Mouse (Mus musculus) liver, embryonic 12.5 days (tissue): ENCODE results near the gene Cckbr. TPM values are rescaled to one million over a fixed set of nuclear protein-coding genes. Genes with fewer than 3 reads are reported as not detected.
"Not testable (repeated sequence)": the region's sequence is repeated elsewhere in the genome, so short reads cannot be mapped to it uniquely, and the experiment has no call there.

Experiments
- ATAC-seq: fragments of 200-750 bp; cut with Nextera tagmentation; 2 replicates; pipeline ENCODE4 v1.8.0; 2017; ENCODE audit warnings: moderate number of reproducible peaks, mild to moderate bottlenecking, moderate library complexity
- H3K27ac ChIP-seq: fragments of 300-500 bp; sonication (generic); 2 replicates; pipeline ENCODE4 v1.5.1; 2016; ENCODE audit warnings: mild to moderate bottlenecking
- H3K27me3 ChIP-seq: fragments of 300-500 bp; sonication (generic); replicated peaks from 2 replicates; pipeline ENCODE4 v1.6.1; 2016; ENCODE audit warnings: mild to moderate bottlenecking, moderate library complexity
- H3K36me3 ChIP-seq: fragments of 300-500 bp; sonication (generic); 2 replicates; pipeline ENCODE4 v1.6.1; 2016; ENCODE audit warnings: mild to moderate bottlenecking, moderate library complexity
- H3K4me1 ChIP-seq: fragments of 300-500 bp; sonication (generic); 2 replicates; pipeline ENCODE4 v1.6.1; 2016
- H3K4me2 ChIP-seq: fragments of 300-500 bp; sonication (generic); 2 replicates; pipeline ENCODE4 v1.6.1; 2016; ENCODE audit warnings: mild to moderate bottlenecking, moderate library complexity
- H3K4me3 ChIP-seq: fragments of 300-500 bp; sonication (generic); 2 replicates; pipeline ENCODE4 v1.5.1; 2016; ENCODE audit warnings: mild to moderate bottlenecking, moderate library complexity
- H3K9ac ChIP-seq: fragments of 300-500 bp; sonication (generic); 2 replicates; pipeline ENCODE4 v1.6.1; 2016; ENCODE audit warnings: mild to moderate bottlenecking, moderate library complexity
- H3K9me3 ChIP-seq: fragments of 300-500 bp; sonication (generic); replicated peaks from 2 replicates; pipeline ENCODE4 v1.6.1; 2016; ENCODE audit warnings: mild to moderate bottlenecking, moderate library complexity
- whole genome bisulfite sequencing: fragments of 180-500 bp; shearing (Covaris S2); methylation state at CpG from one replicate; pipeline ENCODE4 v1.1.7; 2016; ENCODE audit not compliant: insufficient replicate concordance; 5-methylcytosine and 5-hydroxymethylcytosine counted together
- polyA plus RNA-seq: library from polyadenylated mRNA; unstranded; fragments of >200 nt; fragmentation: Nextera tagmentation; extraction: Ambion mirVana; gene quantifications from 2 replicates; pipeline ENCODE4 v1.2.1, GENCODE M21; 2016

Gene Cckbr
- polyA plus RNA-seq, 1 experiment from 2014 or later = not detected

DNA sequence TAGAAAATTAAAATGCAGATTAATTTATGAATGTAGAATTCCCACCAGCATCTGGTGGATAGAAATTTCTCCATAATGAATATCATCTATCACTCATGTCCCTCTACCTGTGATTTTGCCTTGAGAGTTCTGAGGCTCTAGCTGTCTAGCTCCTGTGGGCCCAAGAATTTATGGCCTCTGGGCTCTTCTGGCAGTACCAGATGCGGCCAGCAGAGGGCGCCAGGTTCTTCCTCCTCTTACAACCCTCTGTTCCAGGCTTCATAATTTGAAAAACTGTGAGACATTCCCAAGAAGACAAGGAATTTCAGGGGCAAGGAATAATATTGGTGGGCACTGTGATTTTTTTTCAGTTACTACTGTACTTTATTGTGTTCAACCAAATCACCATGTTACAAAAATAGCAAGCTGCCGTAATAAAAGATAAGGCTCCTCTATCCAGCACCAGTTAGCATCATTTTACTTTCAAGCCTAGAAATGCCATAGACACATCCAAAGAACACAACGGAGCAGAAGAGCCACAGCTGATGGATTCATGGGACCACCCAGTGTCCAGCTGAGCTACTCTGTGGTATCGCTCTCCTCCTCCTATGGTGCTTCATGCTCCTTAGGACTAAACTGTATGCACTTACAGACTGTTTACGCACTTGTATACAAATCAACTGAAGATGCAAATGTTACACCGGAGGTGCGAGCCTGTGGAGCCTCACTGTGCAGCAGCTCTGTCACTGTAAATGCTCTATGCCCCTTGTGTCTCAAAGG lies 13.5 kb upstream of the Cckbr start:
- not testable (repeated sequence) for H3K36me3 ChIP-seq, H3K9ac ChIP-seq, ATAC-seq, H3K27ac ChIP-seq, H3K9me3 ChIP-seq, H3K4me3 ChIP-seq, H3K4me2 ChIP-seq, H3K4me1 ChIP-seq, H3K27me3 ChIP-seq
- 45% methylated on average over 8 of the region's 8 CpGs for WGBS

DNA sequence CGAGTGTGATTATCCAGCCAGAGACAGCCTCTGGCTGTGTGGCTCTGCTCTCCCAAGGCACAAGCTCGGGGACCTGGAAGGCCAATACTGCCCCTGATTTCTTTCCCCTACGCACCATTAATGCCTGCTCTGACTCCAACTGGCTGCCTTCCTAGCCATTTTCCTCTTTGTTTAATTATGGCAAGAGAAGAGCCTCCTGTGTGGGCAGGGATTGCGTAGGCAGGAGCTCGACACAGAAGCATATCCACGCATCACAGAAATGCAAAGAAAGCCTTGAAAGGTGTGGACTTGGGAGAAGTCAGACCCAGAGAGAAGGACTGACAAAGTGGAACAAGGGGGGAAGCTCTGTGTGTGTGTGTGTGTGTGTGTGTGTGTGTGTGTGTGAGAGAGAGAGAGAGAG lies 11.1 kb upstream of the Cckbr start:
- 50% methylated on average over 6 of the region's 6 CpGs for WGBS

DNA sequence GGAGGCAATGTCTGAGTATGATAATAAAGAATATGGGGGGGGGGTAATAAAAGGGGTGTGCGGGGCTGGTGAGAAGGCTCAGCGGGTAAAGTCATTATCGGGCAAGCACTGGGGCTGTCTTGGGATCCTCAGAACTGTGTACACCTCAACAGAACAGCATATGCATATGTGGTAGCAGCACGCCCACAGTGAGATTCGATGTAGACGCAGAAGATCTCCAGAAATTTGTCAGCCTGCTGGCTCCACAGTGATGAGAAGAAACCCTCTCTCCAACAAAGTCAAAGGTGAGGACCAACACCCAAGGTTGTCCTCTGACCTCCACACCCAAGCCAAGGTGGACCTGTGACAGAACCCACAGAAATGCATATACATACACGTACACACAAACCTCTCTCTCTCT lies 9.0 kb upstream of the Cckbr start:
- H3K9ac ChIP-seq = no peak overlapping the region
- no peak overlapping the region for H3K4me2 ChIP-seq
- H3K4me3 ChIP-seq = no peak overlapping the region
- no peaks in the 10 kb centered on the region for H3K9me3 ChIP-seq
- WGBS = 74% methylated on average over 7 of the region's 7 CpGs
- ATAC-seq = no peak
- no peaks in the 10 kb centered on the region for H3K4me1 ChIP-seq
- no peak overlapping the region for H3K27ac ChIP-seq
- H3K27me3 ChIP-seq = peaks cover 5% of the 10 kb centered on the region; the same call in 1 of the 2 replicates
- H3K36me3 ChIP-seq = no peaks in the 10 kb centered on the region

More for the DNA sequence above, 11.1 kb upstream of the Cckbr start:
- ATAC-seq = no peak
- Histone ChIP-seq H3K27me3 (peaks cover 5% of the 10 kb centered on the region; the same call in 1 of the 2 replicates), H3K4me3 (no peak overlapping the region), H3K4me2 (no peak overlapping the region), H3K9me3 (no peaks in the 10 kb centered on the region), H3K9ac (no peak overlapping the region), H3K27ac (no peak overlapping the region), H3K4me1 (no peaks in the 10 kb centered on the region), H3K36me3 (no peaks in the 10 kb centered on the region)

DNA sequence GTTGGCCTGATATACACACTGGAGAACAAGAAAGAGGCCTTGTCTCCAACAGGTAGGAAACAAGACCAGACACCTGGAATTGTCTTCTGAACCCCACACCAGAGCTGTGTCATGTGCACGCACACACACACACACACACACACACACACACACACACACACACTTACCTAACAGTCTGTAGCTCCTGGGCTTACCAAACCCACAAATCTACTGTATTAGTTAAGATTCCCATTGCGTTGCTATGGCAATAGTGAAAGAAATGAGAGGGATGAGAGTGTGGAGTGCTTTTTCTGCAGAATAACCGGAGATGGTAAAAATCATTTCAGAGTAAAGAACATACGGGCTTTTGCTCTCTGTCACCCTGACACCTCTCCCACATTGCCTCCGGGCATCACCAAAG lies 7.4 kb upstream of the Cckbr start:
- ATAC-seq = no peak
- Histone ChIP-seq H3K4me3 (no peak overlapping the region), H3K4me1 (no peaks in the 10 kb centered on the region), H3K4me2 (no peak overlapping the region), H3K27ac (no peak overlapping the region), H3K9me3 (no peaks in the 10 kb centered on the region), H3K27me3 (peaks cover 5% of the 10 kb centered on the region; the same call in 1 of the 2 replicates), H3K36me3 (no peaks in the 10 kb centered on the region), H3K9ac (no peak overlapping the region)
- WGBS = 74% methylated on average over 5 of the region's 5 CpGs

DNA sequence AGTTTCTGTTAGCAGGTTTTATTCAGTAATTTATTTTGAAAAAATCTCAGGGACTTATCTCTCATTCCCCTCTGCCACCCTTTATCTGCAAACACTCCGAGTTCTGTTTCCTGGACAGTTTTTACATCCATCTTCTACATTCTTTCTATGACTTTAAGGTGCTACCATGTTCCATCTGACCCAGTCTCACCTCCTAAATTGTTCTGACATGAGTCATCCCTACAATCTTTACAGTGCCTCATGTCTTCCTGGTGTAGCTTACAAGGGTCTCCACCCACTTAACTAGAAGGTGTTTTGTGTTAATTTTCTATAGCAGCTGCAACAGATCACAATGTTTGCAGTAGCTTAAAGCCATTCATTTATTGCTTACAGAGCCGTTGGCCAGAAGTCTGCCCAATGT lies 4.6 kb upstream of the Cckbr start:
- H3K4me2 ChIP-seq = no peak overlapping the region
- ATAC-seq = no peak
- whole genome bisulfite sequencing = 39% methylated on average over 2 of the region's 2 CpGs
- peaks cover 3% of the 10 kb centered on the region; the same call in 1 of the 2 replicates for H3K4me1 ChIP-seq
- no peaks in the 10 kb centered on the region for H3K36me3 ChIP-seq
- no peak overlapping the region for H3K4me3 ChIP-seq
- H3K9ac ChIP-seq = no peak overlapping the region
- H3K27me3 ChIP-seq = peaks cover 28% of the 10 kb centered on the region
- H3K9me3 ChIP-seq = no peaks in the 10 kb centered on the region
- H3K27ac ChIP-seq = no peak overlapping the region

DNA sequence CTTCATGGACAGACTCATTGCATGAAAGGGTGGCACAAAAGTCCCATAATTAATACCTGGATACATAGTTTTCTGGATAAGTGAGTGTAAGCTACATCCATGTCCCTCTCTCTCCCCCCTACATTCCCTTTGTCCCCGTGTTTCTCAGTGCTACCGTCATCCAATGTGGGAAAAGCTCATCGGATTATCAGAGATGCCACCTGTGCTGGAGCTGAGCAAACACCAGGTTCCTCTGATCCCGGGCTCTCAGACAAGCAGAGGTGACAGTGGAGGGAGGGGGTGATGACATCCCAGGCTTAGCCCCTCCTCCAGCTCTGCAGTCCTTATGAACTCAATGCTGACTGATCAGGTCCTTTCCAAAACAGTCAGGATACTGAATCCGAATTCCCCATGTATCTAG lies 1.2 kb upstream of the Cckbr start:
- 18% methylated on average over 5 of the region's 5 CpGs for WGBS
- Histone ChIP-seq H3K36me3 (no peaks in the 10 kb centered on the region), H3K4me3 (no peak overlapping the region)

DNA sequence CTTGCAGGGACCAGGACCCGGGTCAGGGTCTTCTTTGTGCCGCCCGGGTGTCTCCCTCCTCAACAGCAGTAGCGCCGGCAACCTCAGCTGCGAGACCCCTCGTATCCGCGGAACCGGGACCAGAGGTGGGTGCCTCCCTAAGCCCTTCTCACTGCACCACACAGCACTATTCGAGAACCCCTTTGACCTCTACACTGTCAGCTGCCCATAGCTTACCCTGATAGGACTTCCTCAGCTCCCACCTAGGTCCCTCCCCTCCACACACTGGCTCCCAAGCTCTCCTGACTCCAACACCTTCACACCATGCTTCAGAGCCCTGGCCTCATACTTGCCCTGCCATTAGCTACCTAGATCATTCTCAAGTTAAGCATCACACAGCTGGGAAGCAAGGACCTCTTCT lies 520 bp downstream of the Cckbr start:
- Histone ChIP-seq H3K4me1 (peaks cover 3% of the 10 kb centered on the region; the same call in 1 of the 2 replicates), H3K9ac (no peak overlapping the region), H3K36me3 (no peaks in the 10 kb centered on the region), H3K27ac (no peak overlapping the region), H3K9me3 (no peaks in the 10 kb centered on the region), H3K4me3 (peak overlapping the region; percentile 2; the same call in 1 of the 2 replicates), H3K4me2 (peak overlapping the region; percentile 51; the same call in 1 of the 2 replicates), H3K27me3 (peaks cover 59% of the 10 kb centered on the region)
- 2% methylated on average over 11 of the region's 11 CpGs for WGBS
- ATAC-seq = no peak; the same call in 1 of the 2 replicates

More for the DNA sequence above, 1.2 kb upstream of the Cckbr start:
- H3K9ac ChIP-seq = no peak overlapping the region
- peaks cover 55% of the 10 kb centered on the region for H3K27me3 ChIP-seq
- no peak overlapping the region for H3K4me2 ChIP-seq
- no peak overlapping the region for H3K27ac ChIP-seq
- H3K4me1 ChIP-seq = peaks cover 3% of the 10 kb centered on the region; the same call in 1 of the 2 replicates
- H3K9me3 ChIP-seq = no peaks in the 10 kb centered on the region
- no peak for ATAC-seq

DNA sequence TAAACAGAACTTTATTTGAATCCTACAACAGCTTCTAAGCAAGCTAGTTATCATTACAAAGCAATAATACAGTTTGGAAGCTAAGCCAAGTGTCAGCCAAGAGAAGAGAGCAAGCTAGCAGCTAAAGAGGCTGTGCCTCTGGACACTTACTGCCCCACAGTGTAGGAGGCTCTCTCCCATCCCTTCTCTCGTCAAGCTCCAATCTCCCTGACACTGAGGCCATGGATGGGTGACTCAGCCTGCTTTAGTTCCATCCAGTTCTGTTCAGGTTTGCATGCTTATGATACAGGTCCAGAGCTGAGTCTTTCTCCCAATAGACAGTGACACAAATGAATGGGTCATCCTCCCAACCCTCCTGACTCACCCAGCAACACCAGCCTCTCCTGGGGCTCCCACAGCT lies 6.5 kb downstream of the Cckbr start:
- H3K27ac ChIP-seq = no peak overlapping the region
- WGBS = 18% methylated on average over 1 of the region's 1 CpGs
- no peak overlapping the region for H3K4me3 ChIP-seq
- H3K4me2 ChIP-seq = no peak overlapping the region
- no peaks in the 10 kb centered on the region for H3K36me3 ChIP-seq
- no peaks in the 10 kb centered on the region for H3K4me1 ChIP-seq
- no peak for ATAC-seq
- no peaks in the 10 kb centered on the region for H3K9me3 ChIP-seq
- H3K27me3 ChIP-seq = peaks cover 25% of the 10 kb centered on the region
- H3K9ac ChIP-seq = no peak overlapping the region

DNA sequence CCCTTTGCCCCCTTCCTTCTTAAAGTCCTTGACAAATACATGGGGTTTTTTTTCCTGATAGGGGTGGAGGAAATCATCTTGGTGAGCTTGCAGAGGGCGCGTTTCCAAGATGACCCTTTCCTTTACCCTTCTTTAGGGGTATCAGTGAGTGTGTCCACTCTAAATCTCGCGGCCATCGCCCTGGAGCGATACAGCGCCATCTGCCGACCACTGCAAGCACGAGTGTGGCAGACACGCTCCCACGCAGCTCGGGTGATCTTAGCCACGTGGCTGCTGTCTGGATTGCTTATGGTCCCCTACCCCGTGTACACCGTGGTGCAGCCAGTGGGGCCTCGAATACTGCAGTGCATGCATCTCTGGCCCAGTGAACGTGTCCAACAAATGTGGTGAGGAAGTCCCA lies 8.3 kb downstream of the Cckbr start:
- ATAC-seq = no peak
- Histone ChIP-seq H3K36me3 (no peaks in the 10 kb centered on the region), H3K27ac (no peak overlapping the region), H3K4me3 (no peak overlapping the region), H3K4me1 (no peaks in the 10 kb centered on the region), H3K9ac (no peak overlapping the region), H3K27me3 (0 out of 2 replicates have a peak, but pooled peaks cover 10% of the 10 kb centered on the region), H3K9me3 (no peaks in the 10 kb centered on the region), H3K4me2 (no peak overlapping the region)
- 70% methylated on average over 17 of the region's 17 CpGs for WGBS

DNA sequence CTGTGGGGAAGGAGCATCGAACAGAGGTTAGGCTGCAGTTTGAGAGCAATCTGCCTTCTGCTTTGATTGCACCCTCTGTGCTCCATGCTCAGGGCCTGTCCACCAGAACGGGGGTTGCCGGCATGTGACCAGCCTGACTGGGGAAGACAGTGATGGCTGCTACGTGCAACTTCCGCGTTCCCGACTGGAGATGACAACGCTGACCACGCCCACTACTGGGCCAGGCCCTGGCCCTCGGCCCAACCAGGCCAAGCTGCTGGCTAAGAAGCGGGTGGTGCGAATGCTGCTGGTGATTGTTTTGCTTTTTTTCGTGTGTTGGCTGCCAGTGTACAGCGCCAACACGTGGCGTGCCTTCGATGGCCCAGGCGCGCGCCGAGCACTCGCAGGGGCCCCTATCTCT lies 9.3 kb downstream of the Cckbr start:
- no peak; the same call in 1 of the 2 replicates for ATAC-seq
- H3K4me2 ChIP-seq = no peak overlapping the region
- H3K27me3 ChIP-seq = 0 out of 2 replicates have a peak, but pooled peaks cover 8% of the 10 kb centered on the region
- WGBS = 66% methylated on average over 22 of the region's 22 CpGs
- H3K9me3 ChIP-seq = no peaks in the 10 kb centered on the region
- H3K27ac ChIP-seq = no peak overlapping the region
- H3K4me1 ChIP-seq = no peaks in the 10 kb centered on the region
- no peak overlapping the region for H3K4me3 ChIP-seq
- no peak overlapping the region for H3K9ac ChIP-seq
- no peaks in the 10 kb centered on the region for H3K36me3 ChIP-seq

DNA sequence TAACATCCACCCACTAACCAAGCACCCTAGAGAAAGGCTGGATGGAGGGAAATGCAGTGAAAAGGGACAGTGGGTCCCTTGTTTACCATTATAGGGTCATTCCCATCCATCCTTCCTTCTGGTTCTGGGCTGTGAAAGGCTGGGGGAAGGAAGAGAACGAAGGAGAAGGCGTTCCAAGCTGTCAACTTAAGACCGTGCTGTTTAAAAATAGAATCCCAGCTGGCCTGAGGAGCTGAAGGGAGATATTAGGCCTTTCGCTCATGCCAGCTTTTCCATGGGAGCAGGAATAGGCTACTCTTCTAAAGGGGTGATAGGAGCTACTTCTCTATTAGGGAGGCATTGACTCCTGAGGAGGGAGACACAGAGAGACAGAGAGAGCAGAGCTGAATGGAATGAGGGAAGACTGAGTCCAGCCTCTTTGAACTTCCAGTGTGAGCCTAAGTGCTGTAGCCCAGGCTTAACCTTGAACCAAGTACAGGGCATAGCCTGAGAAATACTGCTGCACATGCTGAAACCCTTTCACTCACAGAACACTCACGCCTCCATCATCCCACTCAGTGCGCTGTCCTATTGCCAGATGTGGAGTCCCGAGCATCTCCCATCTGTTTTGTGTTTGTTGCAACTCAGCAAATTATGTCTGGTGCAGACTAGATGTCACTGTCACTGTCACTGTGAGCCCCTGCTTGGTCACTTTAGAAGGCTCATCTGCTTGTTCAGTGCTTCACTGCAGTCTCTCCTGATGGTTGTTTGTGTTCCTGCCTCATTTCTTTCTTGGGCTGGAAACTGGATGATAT lies 12.6 kb downstream of the Cckbr start:
- no peak overlapping the region for H3K4me3 ChIP-seq
- no peak overlapping the region for H3K4me2 ChIP-seq
- no peaks in the 10 kb centered on the region for H3K9me3 ChIP-seq
- H3K27me3 ChIP-seq = 0 out of 2 replicates have a peak, but pooled peaks cover 5% of the 10 kb centered on the region
- no peak overlapping the region for H3K27ac ChIP-seq
- no peaks in the 10 kb centered on the region for H3K36me3 ChIP-seq
- ATAC-seq = no peak
- 66% methylated on average over 7 of the region's 7 CpGs for WGBS
- no peaks in the 10 kb centered on the region for H3K4me1 ChIP-seq
- no peak overlapping the region for H3K9ac ChIP-seq

DNA sequence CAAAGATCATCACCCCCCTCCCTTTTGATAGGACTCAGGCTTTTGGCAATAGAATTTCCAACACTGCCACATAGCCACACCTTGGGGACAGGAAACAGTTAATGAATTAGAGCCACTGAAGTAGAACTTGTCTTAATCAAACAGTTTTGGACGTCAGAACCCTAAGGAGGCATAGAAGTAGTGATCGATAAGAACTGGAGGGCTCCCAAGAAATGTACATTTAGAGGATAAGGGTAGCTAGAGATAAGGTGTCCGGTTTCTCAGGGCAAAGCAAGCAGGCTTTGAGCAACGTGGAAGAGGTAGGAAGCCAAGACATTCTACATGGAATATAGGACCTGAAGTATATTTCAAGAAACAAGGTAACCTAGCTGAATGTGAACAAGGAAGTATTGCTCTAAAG lies 15.9 kb downstream of the Cckbr start:
- no peak overlapping the region for H3K4me2 ChIP-seq
- 33% methylated on average over 4 of the region's 4 CpGs for WGBS
- no peak overlapping the region for H3K4me3 ChIP-seq
- no peaks in the 10 kb centered on the region for H3K27me3 ChIP-seq
- no peaks in the 10 kb centered on the region for H3K36me3 ChIP-seq
- H3K9me3 ChIP-seq = no peaks in the 10 kb centered on the region
- H3K27ac ChIP-seq = no peak overlapping the region
- no peak overlapping the region for H3K9ac ChIP-seq
- ATAC-seq = no peak
- no peaks in the 10 kb centered on the region for H3K4me1 ChIP-seq
